Mouse (Mus musculus): ENCODE measurements around the gene Dph5. TPM values are rescaled to one million over a fixed set of nuclear protein-coding genes. Genes with fewer than 3 reads are reported as not detected.
A peak's percentile ranks its signal among the peaks of the same experiment; 100 is the strongest.
"Not testable (repeated sequence)": the region's sequence is repeated elsewhere in the genome, so short reads cannot be mapped to it uniquely, and the experiment has no call there.

The Dph5 gene
- polyA plus RNA-seq, 1 experiment, result 0.12 TPM

DNA sequence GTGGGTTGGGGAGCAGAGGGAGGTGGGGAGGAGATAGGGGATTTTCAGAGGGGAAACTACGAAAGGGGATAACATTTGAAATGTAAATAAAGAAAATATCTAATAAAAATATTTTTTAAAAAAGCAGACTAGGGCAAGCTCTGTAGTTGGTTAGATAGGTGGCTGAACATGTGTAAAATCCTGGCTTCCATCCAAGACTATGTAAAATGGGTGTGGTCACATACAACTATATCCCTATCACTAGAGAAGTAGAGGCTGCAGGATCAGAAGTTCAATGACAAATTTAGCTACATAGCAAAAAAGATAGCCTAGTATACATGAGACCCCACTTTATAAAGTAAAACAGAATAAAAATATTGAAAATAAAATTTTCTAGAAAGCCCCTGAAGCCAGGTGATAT, 10.5 kb upstream of the Dph5 start:
- H3K9me3 ChIP-seq (ENCODE audit: control insufficient read depth, low read length), result no peaks in the 10 kb centered on the region
- no peak overlapping the region for H3K4me3 ChIP-seq (replicated peaks)
- TF ChIP-seq TAL1 (IDR thresholded peaks at IDR 0.05; ENCODE audit: low read length) (no peak), GATA1 (IDR thresholded peaks at IDR 0.05; ENCODE audit: low read length) (no peak)
- no peaks in the 10 kb centered on the region for H3K27me3 ChIP-seq (ENCODE audit: control insufficient read depth)
- H3K36me3 ChIP-seq (ENCODE audit: control insufficient read depth), result peaks cover 3% of the 10 kb centered on the region; the same call in 1 of the 2 replicates
- H3K4me1 ChIP-seq (ENCODE audit: control insufficient read depth), result peaks cover 5% of the 10 kb centered on the region

DNA sequence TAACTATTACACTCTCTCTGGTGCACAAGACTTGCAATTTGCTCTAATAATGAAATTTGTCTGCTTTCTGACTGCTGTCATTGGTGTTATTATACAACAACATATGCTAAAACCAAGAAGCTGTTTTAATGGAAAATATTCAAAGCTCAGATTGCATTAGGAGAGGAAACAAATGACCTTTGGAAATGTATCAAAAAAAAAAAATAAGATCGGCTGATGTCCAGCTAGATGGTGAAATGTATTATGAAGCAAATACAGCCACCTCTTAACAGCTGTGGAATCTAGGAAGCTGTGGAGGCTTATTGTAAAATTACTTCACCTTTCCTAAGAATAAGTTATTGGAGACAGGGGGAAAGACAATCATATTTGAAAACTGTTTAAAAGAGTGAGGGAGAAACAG, 3.6 kb upstream of the Dph5 start:
- no peak overlapping the region for H3K4me3 ChIP-seq (replicated peaks)
- H3K9me3 ChIP-seq (ENCODE audit: control insufficient read depth, low read length), result no peaks in the 10 kb centered on the region
- H3K4me1 ChIP-seq (ENCODE audit: control insufficient read depth), result peaks cover 15% of the 10 kb centered on the region
- H3K27me3 ChIP-seq (ENCODE audit: control insufficient read depth), result no peaks in the 10 kb centered on the region
- H3K36me3 ChIP-seq (ENCODE audit: control insufficient read depth), result peaks cover 5% of the 10 kb centered on the region
- TF ChIP-seq TAL1 (IDR thresholded peaks at IDR 0.05; ENCODE audit: low read length) (no peak), GATA1 (IDR thresholded peaks at IDR 0.05; ENCODE audit: low read length) (no peak)

DNA sequence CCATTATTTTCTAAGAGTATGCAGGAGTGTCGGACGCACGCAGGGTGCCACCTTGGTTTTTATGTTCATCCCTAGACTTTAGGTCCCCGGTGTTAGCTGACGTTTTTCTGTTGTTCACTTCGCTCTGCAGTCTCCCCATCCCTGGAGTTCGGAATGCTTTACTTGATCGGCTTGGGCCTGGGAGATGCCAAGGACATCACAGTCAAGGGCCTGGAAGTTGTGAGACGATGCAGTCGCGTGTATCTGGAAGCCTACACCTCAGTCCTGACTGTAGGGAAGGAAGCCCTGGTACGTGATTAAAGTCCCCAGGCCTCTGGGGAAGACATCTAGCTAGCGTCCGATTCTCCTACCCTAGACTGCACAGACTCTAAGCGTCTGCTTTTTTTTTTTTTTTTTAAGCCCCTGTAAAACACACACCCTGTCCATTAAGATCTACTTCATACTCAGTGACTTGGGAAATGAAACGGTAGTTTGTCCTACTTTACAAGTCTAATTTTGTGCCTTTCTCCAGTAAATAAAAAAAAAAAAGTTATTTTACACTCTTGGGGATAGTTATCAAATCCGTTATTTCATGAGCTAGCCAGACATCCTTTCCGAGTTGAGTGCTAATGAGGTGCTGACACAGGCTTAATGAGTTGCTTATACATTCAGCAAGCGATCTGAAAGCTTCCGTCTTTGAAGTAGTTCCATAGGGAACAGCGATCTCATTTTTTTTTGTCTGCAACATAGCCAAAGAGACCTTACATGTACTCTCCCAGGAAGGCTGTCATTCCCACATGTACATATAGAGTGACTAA, 871 bp downstream of the Dph5 start:
- no peak for TF ChIP-seq TAL1 (IDR thresholded peaks at IDR 0.05; ENCODE audit: low read length)
- TF ChIP-seq GATA1 (IDR thresholded peaks at IDR 0.05; ENCODE audit: low read length), result no peak
- Histone ChIP-seq H3K27me3 (ENCODE audit: control insufficient read depth) (no peaks in the 10 kb centered on the region), H3K36me3 (ENCODE audit: control insufficient read depth) (peaks cover 17% of the 10 kb centered on the region), H3K9me3 (ENCODE audit: control insufficient read depth, low read length) (no peaks in the 10 kb centered on the region), H3K4me1 (ENCODE audit: control insufficient read depth) (peaks cover 15% of the 10 kb centered on the region), H3K4me3 (replicated peaks) (peak overlapping the region; percentile 93)

DNA sequence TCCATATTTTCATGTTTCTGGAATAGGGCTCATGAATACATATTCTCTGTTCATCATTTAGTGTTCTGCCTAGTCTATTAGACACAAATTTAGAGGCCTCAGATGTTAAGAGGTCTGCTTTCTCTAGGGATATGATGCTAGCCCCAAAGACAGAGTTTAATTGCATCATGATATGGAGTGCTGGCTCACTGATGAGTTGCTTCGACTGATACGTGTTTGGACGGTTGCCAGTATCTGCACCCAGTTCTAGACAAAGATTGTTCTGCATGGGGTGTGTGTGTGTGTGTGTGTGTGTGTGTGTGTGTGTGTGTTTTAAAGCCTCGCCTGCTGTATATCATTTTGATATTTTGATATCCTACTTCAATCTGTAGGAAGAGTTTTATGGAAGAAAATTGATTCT, 4.7 kb downstream of the Dph5 start:
- Histone ChIP-seq H3K9me3 (ENCODE audit: control insufficient read depth, low read length) (no peaks in the 10 kb centered on the region), H3K4me3 (replicated peaks) (no peak overlapping the region), H3K36me3 (ENCODE audit: control insufficient read depth) (peaks cover 36% of the 10 kb centered on the region), H3K27me3 (ENCODE audit: control insufficient read depth) (no peaks in the 10 kb centered on the region), H3K4me1 (ENCODE audit: control insufficient read depth) (peaks cover 9% of the 10 kb centered on the region)
- no peak for TF ChIP-seq TAL1 (IDR thresholded peaks at IDR 0.05; ENCODE audit: low read length)
- no peak for TF ChIP-seq GATA1 (IDR thresholded peaks at IDR 0.05; ENCODE audit: low read length)

DNA sequence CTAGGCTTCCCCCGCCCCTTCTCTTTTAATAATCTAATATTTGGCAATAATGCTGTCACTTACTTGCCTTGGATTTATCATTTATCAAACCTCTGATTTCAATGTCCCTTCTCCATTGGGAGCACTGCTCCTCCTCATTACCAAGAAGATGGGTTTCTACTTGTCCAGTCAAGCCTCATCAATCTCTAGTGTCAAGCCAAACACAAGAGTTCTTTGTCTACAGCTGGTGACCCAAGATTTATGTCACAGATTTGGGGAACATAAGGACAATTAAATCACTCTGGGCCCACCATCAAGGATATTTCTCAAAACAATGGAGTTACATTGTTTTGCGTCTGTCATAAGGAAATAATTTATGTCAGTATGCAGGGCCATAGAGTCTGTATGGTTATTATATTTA, 5.5 kb downstream of the Dph5 start:
- H3K4me3 ChIP-seq (replicated peaks), result no peak overlapping the region
- peaks cover 36% of the 10 kb centered on the region for H3K36me3 ChIP-seq (ENCODE audit: control insufficient read depth)
- TF ChIP-seq GATA1 (IDR thresholded peaks at IDR 0.05; ENCODE audit: low read length) (no peak), TAL1 (IDR thresholded peaks at IDR 0.05; ENCODE audit: low read length) (no peak)
- H3K9me3 ChIP-seq (ENCODE audit: control insufficient read depth, low read length), result no peaks in the 10 kb centered on the region
- peaks cover 7% of the 10 kb centered on the region for H3K4me1 ChIP-seq (ENCODE audit: control insufficient read depth)
- H3K27me3 ChIP-seq (ENCODE audit: control insufficient read depth), result no peaks in the 10 kb centered on the region

DNA sequence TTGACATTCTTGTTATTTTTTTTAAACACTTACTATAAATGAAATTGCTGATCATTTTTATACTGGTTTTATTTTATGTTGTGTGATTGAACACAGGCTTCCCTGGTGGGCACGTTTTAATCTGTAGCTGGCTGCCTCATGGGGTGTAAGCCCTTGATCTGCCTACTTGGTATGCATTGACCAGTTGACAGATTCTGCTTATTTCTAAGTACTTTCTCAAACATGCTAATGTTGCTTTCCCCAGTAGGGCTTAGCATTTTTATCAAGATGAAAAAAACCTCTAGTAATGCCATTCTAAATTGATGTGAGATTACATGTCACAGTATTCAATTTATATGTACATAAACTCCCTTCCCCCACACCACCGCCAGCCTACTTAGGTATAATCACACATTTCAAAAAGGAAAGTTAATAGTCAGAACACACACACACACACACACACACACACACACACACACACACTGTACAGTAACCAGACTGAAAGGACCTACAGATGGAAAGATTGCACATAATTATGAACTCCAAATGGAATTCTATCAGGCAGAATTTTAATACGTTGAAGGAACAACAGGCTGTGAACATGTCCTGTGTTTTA, 10.8 kb downstream of the Dph5 start:
- no peak for TF ChIP-seq TAL1 (IDR thresholded peaks at IDR 0.05; ENCODE audit: low read length)
- no peak for TF ChIP-seq GATA1 (IDR thresholded peaks at IDR 0.05; ENCODE audit: low read length)
- Histone ChIP-seq H3K9me3 (ENCODE audit: control insufficient read depth, low read length) (no peaks in the 10 kb centered on the region), H3K4me3 (replicated peaks) (no peak overlapping the region), H3K36me3 (ENCODE audit: control insufficient read depth) (peaks cover 58% of the 10 kb centered on the region), H3K4me1 (ENCODE audit: control insufficient read depth) (no peaks in the 10 kb centered on the region), H3K27me3 (ENCODE audit: control insufficient read depth) (no peaks in the 10 kb centered on the region)

DNA sequence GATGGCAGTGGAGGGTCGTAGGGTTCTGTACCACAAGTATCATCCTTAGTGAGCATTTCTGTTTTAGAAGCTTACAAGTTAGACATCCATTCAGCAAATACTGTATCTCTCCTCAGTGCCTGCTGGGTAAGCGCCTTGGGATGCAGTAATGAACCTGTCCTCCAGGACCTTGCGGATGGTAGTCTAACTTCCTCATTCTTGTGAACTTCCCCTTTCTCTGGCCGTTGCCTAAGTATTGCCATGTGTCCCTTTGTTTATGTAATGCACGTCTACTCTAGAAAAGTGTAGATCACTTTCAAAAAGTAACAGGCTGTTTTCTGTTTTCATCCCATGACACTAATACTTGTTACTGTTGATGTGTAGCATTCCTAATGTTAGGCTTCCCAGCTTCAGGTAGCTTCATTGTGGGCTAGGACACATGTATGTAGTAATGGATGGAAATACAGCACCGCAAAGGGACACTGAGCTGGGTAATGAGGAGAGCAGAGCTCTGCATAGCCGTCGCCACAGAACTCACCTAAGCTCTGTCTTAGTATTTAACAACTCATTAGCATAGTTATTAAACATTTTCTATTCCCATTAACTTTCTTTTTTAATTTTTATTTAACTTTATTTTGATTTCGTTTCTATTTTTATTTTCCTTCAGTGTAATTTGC, 14.8 kb downstream of the Dph5 start:
- no peak overlapping the region for H3K4me3 ChIP-seq (replicated peaks)
- no peak for TF ChIP-seq TAL1 (IDR thresholded peaks at IDR 0.05; ENCODE audit: low read length)
- TF ChIP-seq GATA1 (IDR thresholded peaks at IDR 0.05; ENCODE audit: low read length), result no peak
- peaks cover 59% of the 10 kb centered on the region for H3K36me3 ChIP-seq (ENCODE audit: control insufficient read depth)
- H3K27me3 ChIP-seq (ENCODE audit: control insufficient read depth), result no peaks in the 10 kb centered on the region
- H3K4me1 ChIP-seq (ENCODE audit: control insufficient read depth), result no peaks in the 10 kb centered on the region
- H3K9me3 ChIP-seq (ENCODE audit: control insufficient read depth, low read length), result peaks cover 6% of the 10 kb centered on the region; the same call in 1 of the 2 replicates

DNA sequence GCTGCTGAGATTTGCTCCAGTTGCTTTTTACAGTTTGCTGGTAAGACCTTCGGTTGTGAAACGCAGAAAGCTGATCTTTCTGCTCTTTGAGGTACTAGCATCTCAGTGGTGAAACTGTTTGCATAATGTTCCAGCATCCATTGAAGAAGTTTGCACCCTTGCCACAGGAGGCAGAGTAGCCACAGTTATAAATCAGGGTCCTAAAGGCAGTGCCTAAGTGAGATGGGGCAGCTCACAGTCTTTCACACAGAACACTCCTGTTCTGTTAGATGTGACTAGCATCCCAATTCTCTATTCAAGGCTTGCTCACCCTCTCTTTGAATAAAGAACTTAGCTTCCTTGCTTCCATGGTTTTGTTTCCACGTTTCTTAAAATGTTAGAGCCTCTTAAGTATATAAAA, 17.4 kb downstream of the Dph5 start:
- peaks cover 50% of the 10 kb centered on the region for H3K36me3 ChIP-seq (ENCODE audit: control insufficient read depth)
- peaks cover 6% of the 10 kb centered on the region; the same call in 1 of the 2 replicates for H3K9me3 ChIP-seq (ENCODE audit: control insufficient read depth, low read length)
- H3K27me3 ChIP-seq (ENCODE audit: control insufficient read depth), result no peaks in the 10 kb centered on the region
- no peak overlapping the region for H3K4me3 ChIP-seq (replicated peaks)
- TF ChIP-seq GATA1 (IDR thresholded peaks at IDR 0.05; ENCODE audit: low read length), result no peak
- TF ChIP-seq TAL1 (IDR thresholded peaks at IDR 0.05; ENCODE audit: low read length), result no peak
- no peaks in the 10 kb centered on the region for H3K4me1 ChIP-seq (ENCODE audit: control insufficient read depth)

DNA sequence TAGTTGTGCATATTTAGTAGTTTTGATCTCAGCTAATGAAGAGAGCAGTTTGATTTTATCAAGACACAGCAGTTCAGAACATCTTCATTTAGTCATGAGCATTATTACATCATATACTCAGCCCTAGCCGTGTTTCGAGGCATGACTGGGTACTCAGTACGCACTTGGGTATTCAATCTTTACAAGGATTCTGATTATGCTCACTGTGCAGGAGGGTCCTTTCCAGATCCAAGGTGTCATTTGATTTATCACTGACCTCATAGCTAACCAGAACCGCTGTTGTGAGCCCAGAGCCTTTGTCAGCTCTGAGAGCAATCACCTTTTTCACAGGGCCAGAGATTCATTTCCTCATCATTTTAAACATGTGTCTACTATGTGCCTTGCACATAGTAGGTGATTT, 17.9 kb downstream of the Dph5 start:
- Histone ChIP-seq H3K27me3 (ENCODE audit: control insufficient read depth) (no peaks in the 10 kb centered on the region), H3K4me3 (replicated peaks) (no peak overlapping the region), H3K4me1 (ENCODE audit: control insufficient read depth) (no peaks in the 10 kb centered on the region), H3K9me3 (ENCODE audit: control insufficient read depth, low read length) (peaks cover 6% of the 10 kb centered on the region; the same call in 1 of the 2 replicates), H3K36me3 (ENCODE audit: control insufficient read depth) (peaks cover 45% of the 10 kb centered on the region)
- TF ChIP-seq GATA1 (IDR thresholded peaks at IDR 0.05; ENCODE audit: low read length) (no peak), TAL1 (IDR thresholded peaks at IDR 0.05; ENCODE audit: low read length) (no peak)

DNA sequence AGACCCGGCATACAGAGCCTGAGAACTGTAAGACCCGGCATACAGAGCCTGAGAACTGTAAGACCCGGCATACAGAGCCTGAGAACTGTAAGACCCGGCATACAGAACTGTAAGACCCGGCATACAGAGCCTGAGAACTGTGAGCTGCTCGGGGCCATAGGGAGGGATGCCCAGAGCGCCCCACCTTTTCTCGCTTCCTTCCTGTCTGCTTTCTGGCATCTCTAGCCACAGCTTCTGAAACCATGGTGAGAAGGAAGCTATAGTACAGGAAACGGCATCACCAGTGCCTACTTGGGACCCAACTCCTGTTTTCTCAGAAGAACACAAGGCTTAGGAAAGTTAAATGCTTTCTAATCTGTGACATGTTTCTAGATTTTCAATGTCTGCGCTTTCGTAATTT, 19.8 kb downstream of the Dph5 start:
- not testable (repeated sequence) for H3K27me3 ChIP-seq (ENCODE audit: control insufficient read depth); H3K4me1 ChIP-seq (ENCODE audit: control insufficient read depth); H3K9me3 ChIP-seq (ENCODE audit: control insufficient read depth, low read length); H3K4me3 ChIP-seq (replicated peaks)
- peaks cover 33% of the 10 kb centered on the region for H3K36me3 ChIP-seq (ENCODE audit: control insufficient read depth)

Data from erythroblast, embryonic 14.5 days (primary cell).